Mouse (Mus musculus): ENCODE results near the gene Fam19a1. TPM values are rescaled to one million over a fixed set of nuclear protein-coding genes. Genes with fewer than 3 reads are reported as not detected.

Gene Fam19a1
- total RNA-seq, 2 experiments from 2014 or later: not detected

DNA sequence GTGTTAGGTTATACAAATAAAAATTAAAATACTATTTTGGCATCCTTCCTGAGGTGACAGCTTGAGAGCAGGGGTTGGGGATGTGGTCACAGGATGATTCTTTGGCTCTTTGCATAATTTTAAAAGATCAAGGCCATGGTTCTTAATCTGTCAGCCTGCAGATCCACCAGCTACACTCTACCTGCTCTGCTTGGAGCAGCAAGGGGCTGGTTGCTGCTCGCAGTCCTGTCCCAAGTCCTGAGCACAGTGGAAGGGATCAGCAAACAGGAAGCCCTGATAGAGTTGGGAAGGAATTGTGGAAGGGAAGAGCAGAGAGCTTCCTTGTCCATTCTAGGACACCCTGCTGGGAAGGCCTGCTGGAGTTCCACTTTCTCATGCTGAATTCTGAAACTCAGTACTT, 320.9 kb downstream of the Fam19a1 start:
- ATAC-seq (replicated peaks; ENCODE audit: poor library complexity): no peak

DNA sequence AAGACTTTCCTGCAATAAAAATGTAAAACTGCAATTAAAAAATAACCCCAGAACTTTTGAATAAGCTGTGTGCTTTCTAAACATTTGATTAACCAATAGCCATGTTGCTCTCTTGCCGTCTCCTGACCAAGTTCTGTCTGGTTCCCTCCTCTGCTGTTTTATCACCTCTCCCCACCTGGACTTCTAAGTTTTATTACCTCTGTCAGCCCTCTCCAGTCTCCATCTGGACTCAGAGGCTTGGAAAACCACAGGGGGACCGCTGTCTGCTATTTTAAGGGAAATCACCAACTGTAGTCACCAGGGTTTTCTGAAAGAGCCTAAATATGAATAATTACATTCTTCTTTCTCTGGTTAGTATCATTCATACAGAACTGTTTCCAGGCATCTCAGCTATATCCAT, 322.6 kb downstream of the Fam19a1 start:
- ATAC-seq (replicated peaks; ENCODE audit: poor library complexity): no peak

DNA sequence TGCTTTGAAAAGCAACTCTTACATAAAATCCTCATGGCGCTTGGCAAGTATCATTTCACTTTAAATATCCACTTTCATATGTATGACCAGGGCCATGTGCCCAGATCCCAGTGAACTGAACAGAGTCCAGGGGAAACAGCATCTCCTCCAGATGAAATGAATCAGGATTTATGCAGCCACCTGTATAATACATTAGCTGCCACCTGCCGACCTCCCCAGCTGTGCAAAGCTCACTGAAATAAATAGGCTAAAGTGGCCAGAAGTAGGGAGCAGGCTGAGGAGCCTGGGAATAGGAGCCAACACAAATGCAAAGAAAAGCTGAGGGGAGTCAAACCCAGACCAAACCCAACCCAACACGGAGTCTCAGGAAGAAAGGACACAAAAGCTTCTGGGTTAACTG, 324.9 kb downstream of the Fam19a1 start:
- no peak for ATAC-seq (replicated peaks; ENCODE audit: poor library complexity)

DNA sequence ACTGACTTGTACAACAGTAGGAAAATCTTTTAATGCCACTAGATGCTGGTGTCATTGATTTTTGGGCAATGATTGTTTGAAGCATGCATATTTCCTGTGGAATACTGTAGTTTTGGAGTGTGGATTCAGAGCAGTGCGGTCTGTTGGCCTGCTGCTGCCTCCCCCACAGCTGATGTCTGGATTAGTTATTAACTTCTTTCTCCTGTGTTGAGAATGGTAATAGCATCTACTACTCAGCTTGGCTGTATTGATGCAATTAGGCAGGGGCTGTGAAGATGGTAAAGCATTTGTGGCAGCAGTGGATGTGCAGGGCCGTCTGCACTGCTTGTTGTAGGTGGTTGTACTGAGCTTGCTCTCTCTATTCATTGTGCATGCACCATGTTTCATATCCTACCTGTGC, 326.5 kb downstream of the Fam19a1 start:
- ATAC-seq (replicated peaks; ENCODE audit: poor library complexity): no peak

DNA sequence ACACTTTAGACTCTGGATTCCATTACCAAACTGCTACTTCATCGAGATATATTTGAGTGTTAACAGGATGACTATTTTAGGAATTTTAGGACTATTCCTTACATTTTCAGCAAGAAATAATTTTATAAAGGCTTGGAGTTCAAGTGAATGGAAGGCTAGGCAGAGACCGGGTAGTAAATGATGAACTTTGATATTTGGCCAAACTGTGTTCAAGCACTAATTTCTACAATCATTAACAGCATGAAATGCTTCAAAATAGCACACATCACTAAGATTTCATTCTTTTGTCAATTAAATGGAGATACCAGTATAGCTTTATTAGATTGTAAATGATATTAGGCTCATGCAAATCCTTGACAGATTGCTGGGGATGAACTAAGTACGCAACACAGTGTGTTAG, 329.0 kb downstream of the Fam19a1 start:
- ATAC-seq (replicated peaks; ENCODE audit: poor library complexity): no peak

DNA sequence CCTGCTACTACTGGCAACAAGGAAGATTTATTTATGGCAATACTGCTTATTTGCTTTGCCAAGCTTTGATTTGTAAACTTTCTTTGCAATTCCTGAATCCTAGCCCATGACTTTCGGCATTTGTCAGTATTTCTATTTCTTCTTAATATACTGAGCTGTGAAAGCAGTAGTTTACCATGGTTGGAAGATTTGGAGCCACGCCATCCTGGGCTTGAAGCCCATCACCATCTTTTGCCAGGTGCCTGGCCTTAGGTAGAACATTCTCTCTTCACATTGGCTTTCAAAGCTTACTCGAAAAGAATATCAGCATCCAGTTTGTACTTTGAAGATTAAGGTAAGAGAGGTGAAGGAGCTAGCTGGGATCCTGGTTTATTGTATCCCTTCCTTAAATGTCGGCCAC, 334.5 kb downstream of the Fam19a1 start:
- no peak for ATAC-seq (replicated peaks; ENCODE audit: poor library complexity)

DNA sequence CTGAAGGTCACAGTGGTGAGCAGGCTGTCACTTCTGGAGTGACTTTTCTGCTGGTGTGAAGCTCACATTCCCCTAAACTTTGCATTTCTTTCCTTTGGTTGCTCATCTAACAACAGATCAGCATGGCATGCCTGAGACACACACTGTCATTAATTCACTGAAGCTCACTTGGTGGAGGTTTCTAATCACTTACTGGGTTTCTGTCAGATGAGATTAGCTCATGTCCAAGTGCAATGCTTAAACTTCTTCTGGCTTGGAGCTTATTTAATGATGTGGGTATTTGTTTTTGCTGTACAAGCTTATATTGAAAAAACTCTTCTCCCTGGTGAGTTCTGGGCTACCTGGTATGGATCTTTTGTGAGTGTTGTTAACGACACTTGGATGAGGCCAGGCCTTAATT, 343.3 kb downstream of the Fam19a1 start:
- no peak for ATAC-seq (replicated peaks; ENCODE audit: poor library complexity)

DNA sequence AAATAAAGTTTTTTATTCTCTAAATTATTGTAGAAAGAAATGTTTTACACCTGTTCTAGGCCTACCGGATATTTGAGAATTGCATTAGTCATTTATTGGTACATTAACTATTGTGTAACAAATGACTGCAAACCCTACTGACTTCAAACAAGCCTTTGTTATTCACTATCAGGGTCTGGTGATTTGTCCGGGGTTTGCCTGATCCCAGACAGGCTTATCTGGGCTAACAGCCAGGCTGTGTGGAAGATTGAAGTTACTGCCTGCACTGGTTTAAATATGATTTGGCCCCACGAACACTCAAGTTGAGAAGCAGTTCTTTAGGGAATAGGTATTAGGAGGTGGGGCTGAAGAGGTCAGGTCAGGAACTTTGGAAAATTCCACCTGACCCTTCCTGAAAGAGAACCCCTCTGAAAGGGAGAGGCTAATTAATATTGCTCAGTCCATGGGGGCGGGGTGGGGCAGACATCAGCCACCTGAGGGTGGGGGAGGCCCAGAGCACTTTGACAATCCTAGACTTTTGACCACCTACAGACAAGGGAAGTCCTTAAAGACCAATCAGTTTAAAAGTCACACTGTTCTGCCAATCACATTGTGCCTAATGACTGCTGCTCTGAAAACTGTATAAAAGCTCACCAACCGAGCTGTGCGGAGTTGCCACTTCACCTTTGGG, 344.8 kb downstream of the Fam19a1 start:
- no peak for ATAC-seq (replicated peaks; ENCODE audit: poor library complexity)

DNA sequence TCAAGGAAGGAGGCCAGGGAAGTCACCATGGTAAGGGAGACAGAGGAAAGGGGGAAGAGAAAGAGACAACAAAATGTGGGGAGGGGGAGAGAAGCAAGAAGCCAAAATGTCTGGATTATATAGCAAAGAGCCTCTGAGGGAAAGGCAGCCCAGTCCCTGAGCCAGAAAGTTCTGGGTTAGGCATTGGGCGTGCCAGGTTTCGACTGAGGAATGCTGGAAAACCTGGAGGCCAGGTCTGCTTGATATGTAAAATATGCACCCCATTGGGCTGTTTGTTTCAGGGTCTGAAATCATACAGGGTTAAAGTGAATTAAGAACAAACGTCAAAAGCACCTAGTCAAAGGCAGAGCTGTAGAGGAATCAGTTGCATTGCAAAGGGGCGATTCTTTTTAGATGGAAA, 346.1 kb downstream of the Fam19a1 start:
- no peak for ATAC-seq (replicated peaks; ENCODE audit: poor library complexity)

DNA sequence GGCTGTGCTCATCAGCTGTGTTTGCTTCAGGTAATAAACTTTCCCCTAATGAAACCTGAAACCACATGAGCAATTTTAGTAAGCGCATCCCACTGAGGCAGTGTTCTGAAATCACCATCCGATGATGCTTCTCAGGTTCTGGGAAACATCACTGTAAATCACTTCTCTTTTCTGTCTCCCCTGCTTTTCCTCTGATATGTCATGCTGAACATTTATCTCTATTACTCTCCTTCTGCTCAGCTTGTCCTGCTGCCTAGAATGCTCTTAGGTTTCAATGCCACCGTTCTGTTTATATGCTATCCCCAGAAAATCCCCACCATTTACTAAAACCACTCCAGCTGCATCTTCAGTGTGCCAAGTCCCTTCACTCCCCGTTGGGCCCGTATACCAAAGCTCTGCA, 386.5 kb downstream of the Fam19a1 start:
- no peak for ATAC-seq (replicated peaks; ENCODE audit: poor library complexity)

DNA sequence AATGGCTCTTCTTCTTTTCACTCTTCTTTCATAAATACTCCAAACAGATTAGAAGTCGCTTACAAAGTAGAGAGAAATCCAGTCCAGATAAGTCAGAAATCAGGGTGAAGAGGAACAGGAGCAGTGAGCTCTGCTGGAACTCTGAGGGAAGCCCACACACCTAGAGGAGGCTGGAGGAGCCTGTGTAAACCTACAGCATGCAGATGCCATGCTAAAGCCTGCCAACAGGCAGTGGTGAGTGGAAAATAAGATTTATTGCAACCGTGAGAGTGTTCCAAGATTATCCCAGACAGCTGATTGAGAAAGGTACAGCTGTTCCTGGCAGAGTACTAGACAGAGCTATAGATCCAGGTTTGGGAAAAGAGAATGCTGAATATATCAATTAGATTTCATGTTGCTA, 428.6 kb downstream of the Fam19a1 start:
- no peak for ATAC-seq (replicated peaks; ENCODE audit: poor library complexity)

DNA sequence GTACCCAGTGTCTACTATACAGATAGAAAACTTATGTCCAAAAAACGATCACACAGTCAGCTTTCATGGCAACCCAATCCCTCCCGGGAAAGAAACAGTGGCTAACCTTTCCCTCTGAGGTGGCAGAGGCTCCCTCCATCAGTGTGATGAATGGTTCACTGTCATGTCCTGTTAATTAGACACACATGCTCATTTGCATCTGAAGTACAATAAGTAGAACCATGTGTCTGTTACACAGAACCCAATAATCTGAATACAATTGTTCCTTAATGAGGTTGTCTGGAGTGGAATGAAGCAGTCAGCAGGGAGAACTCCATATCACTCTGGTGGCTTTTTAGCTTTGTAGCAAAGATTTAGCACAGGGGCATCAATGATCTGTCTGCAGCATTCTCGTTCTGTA, 431.9 kb downstream of the Fam19a1 start:
- ATAC-seq (replicated peaks; ENCODE audit: poor library complexity): no peak

DNA sequence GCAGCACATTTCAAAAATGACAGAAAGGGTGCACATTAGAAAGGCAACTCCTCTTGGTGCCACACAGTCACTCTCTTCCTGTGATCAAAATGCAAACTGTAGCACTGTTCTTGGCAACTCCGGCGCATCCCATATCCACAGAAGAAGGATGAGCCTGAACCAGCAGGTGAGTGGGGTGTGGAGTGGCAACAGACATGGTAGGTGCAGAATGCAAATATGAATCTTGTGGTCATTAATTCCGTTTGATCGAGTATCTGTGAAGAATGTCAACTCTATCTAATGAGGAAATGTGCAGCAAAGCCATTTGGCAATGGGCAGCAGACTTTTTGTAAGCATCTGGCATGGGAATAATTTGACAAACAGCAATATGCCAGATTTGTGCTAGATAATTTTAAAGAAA, 437.5 kb downstream of the Fam19a1 start:
- ATAC-seq (replicated peaks; ENCODE audit: poor library complexity): no peak

DNA sequence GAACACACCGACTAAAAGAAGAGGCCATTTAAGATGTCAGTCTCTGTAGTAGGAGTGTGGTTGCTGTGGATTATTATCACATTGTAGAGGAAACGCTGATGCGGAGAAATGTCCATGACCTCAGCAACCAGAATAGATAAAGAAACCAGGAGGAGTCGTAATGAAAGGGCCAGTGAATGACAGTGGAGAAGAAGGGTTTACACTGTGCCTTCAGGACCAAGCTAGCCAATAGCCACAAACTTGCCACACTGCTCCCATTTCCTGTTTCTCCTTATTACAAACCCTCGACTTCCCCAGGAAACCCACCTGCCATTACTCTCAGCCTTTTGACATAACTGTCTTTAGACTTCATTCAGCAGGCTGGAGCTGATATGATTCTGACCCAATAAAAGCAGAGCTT, 465.7 kb downstream of the Fam19a1 start:
- peak; percentile 87 for ATAC-seq (replicated peaks; ENCODE audit: poor library complexity)

DNA sequence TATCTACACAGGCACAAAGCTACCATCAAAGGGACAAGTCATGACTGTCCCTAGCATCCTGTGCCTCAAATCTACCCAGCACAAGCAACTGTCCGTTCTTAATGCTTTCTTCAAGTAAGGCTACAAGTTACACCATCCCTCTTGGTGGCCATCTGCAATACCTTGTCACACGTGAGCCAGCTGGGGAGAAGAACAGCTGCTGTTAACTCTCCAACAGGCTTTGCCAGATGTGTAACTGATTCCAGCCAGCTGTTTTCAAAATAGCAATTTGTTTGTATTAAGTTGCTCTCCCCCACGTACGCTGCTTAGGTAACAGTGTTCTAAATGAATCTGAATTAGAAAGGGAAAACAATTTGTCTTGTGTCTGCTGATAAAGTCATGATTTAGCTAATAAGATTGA, 467.8 kb downstream of the Fam19a1 start:
- ATAC-seq (replicated peaks; ENCODE audit: poor library complexity): no peak

DNA sequence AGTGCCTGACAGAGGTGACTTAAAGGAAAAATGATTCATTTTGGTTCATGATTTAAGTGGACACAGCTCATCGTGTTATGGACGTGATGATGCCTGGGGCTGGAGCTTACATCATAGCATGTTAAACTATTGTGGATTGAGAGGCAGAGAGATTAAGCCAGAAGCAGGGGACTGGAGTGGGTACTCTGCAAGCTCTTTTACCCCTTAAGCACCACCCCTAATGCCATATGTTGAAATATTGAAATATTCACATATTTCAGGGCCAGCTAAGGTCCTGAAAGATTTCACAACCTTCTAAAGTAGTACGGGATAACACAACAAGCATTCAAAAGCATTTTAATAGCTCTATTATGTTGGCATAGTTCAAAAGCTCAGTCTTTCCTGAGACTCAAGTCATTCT, 468.2 kb downstream of the Fam19a1 start:
- peak; percentile 18; the same call in 1 of the 2 replicates for ATAC-seq (replicated peaks; ENCODE audit: poor library complexity)

DNA sequence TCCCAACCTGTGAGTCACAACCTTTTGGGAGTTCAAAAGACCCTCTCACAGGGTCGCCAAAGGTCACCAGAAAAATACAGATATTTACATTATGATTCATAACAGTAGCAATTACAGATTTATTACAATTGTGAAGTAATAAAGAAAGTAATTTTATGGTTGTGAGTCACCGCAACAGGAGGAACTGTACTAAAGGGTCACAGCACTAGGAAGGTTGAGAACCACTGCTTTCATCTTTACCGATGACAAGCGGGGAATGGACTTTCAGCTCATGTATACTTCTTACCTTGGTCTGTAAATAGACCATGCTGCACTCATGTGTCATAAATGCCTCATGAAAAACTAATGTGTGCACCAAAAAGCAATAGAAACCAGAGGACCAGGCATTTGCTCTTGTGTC, 474.5 kb downstream of the Fam19a1 start:
- ATAC-seq (replicated peaks; ENCODE audit: poor library complexity): no peak

DNA sequence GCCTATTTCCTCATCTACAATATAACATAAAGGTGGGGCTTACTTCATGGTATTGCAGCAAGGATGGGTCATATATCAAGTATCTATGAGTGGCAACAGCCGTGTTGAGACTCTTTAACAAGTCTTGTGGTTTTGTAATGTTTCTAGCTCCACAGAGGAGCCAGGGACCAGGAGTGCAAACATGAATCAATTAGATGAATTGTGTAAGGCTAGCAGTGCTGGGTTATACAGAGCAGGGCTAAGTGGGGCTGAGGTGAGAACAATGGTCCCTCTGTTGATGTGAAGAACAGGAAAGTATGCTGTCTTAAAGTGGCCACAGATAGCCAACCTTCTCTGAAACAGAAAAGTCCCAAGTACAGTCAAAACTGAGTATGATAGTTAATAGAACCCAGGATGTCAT, 480.1 kb downstream of the Fam19a1 start:
- no peak for ATAC-seq (replicated peaks; ENCODE audit: poor library complexity)

DNA sequence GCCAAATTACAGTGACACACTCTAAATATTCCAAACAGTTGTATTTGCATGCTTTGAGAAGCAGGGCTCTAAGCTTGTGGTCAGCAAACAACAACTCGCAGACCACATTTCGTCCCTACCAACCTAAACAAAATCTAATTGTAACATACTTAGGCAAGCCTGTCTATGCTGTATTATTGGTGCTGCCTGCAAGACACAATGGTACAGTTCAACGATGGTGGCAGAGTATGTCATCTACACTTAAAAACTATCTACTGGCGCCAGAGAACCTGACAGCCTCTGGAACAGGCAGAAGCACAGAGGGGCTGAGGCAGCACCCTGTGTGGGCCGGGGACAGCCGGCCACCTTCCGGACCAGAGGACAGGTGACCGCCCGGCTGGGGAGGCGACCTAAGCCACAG, 482.2 kb downstream of the Fam19a1 start:
- ATAC-seq (replicated peaks; ENCODE audit: poor library complexity): no peak

DNA sequence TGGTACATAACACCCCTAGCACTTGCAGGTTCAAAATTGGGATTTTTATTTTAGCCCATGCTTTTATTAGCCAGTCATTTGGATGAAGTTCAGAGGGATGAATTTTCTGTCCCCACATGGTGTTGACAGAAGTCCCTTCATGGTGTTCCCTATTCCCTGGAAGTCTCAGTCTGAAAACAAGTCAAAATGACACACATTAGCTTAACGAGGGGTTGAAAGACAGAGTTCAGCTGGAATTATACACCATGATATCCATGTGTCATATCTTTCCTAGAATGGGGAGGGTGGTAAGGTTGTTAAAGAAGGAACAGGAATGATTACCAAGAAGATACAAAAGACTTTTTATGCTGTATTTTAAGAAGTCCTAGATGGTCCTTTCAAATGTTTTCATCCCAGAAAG, 511.2 kb downstream of the Fam19a1 start:
- no peak for ATAC-seq (replicated peaks; ENCODE audit: poor library complexity)

DNA sequence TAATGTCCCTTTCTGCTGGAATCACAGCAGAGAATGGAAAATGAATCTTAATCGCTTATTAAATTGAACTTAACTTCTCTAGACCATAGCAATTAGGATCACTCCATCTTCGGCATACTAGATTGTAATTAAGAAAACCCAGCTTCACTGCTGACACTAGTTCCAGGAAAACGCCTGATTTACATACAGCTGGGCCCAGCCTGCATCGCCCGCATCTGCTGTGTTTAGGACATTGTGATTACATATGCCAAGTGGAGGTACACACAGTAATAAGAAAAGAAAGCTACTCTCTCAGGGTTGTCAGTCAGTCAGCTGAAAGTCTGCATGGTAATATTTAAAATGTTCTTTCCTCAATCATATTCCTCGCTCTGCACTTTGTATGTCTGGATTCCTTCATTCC, 518.6 kb downstream of the Fam19a1 start:
- no peak for ATAC-seq (replicated peaks; ENCODE audit: poor library complexity)

DNA sequence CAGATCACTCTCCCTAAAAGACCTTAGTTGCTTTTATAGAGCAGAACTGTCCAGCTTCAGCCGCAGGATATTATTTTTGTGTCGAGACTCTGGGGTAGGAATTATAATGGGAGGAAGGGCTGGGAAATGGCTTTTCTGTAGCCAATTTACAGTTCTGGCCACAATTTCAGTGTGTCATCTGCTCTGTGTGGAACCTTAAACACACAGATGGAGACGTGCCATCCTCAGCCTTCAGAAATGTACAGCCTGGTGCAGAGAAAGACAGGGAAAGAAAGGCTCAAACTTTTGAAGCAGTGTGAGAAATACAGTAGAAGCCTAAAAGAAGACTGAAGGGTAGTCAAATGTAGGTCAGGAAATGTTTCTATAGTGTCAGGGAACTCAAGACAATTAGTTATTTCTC, 519.3 kb downstream of the Fam19a1 start:
- no peak for ATAC-seq (replicated peaks; ENCODE audit: poor library complexity)

DNA sequence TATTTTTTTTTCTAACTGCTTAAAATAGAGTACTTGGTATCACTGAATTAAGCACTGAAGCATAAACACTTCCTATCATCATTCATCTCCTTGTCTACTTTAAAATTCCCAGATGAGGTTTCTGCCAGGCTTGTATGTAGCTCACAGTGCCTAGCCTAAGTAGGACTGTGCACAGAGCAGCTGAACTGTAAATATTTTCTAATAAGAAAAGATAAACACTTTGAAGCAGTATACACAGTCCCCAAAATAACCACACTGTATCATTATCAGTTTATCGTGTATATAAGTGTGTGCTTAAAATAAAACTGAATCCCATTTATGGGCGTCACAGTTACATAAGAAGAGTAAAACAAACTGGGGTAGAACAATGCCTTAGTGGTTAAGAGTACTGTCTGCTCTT, 522.7 kb downstream of the Fam19a1 start:
- ATAC-seq (replicated peaks; ENCODE audit: poor library complexity): no peak

DNA sequence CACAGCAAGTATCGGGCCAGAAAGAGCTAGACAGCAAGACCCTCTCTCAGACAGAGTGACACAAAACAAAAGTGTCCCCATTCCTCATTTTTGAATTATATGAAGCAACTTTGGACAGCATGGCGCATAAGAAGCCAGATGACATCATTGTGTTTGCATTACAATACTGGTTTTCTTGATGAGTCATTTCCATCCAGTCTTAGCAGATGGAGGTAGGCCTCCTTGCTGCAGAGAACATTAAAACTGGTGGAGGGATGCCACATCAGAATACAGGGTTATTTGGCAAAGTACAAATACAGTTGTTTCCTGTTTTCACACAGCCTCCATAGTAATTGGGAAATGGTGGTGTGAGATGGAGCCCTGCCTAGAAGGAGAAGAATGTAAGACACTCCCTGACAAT, 535.8 kb downstream of the Fam19a1 start:
- no peak for ATAC-seq (replicated peaks; ENCODE audit: poor library complexity)

Measured in megakaryocyte progenitor cell, adult 5-6 weeks (primary cell).